Mouse (Mus musculus): ENCODE results near the gene Asap3. TPM values are rescaled to one million over a fixed set of nuclear protein-coding genes. Genes with fewer than 3 reads are reported as not detected.
A peak's percentile ranks its signal among the peaks of the same experiment; 100 is the strongest.

Asap3 gene
- polyA plus RNA-seq, 1 experiment from 2014 or later, result 3.2 TPM

DNA sequence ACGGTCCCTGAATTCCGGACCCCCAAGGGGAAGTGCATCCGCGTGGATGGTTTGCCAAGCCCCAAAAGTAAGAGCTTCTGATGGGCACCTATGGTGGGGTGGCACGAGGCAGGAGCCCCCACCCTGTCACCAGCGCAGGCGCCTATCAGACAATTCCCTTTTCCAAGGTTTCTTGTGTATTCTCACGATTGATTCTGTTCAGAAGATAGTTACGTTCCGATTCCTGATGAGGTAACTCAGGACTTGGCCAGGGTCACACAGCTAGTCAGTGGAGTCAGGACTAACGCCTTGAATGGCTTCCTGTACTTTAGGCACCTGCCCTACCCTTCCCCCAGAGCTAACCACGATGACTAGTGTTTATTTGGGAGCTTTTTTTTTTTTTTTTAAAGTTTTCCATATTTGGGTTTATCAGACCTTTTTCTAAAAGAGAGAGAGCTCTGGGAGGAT is 27.7 kb upstream of the Asap3 start:
- Histone ChIP-seq H3K36me3 (ENCODE audit: control insufficient read depth, insufficient read depth, low read length) (no peaks in the 10 kb centered on the region), H3K27ac (replicated peaks; ENCODE audit: low read depth, low read length) (no peak overlapping the region), H3K9me3 (ENCODE audit: control insufficient read depth, low read length) (no peaks in the 10 kb centered on the region), H3K4me1 (ENCODE audit: control insufficient read depth, insufficient read depth, low read length) (peaks cover 16% of the 10 kb centered on the region), H3K27me3 (ENCODE audit: control insufficient read depth, insufficient read depth, low read length) (peaks cover 2% of the 10 kb centered on the region; the same call in 1 of the 2 replicates), H3K4me2 (ENCODE audit: low read depth, severe bottlenecking) (no peak overlapping the region), H3K4me3 (ENCODE audit: low read depth, low read length) (no peak overlapping the region), H3K9ac (ENCODE audit: low read length) (no peak overlapping the region)
- ATAC-seq (ENCODE audit: insufficient number of reproducible peaks, low FRiP score, low TSS enrichment, low read depth) (no peak), DNase-seq (ENCODE audit: low spot score) (no peak)
- WGBS, result 90% methylated on average over 12 of the region's 12 CpGs

DNA sequence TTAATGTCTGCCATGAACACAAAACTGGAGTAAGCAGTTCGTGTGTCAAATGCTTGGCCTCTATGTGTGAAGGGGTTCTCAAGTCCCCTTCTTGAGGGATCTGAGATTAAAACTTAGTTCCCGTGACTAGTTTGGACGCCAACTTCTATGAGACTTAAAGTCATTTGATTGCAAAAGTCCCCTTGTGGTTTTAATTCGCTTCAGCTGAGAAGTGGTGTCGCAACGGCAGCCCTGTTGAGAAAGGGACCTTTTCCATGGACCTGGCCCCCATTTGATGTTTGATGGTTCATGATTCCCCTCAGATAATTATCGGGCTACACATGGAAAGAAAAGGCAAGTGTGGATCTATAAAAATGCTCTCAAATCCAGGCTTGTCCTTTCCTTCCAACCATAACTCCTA is 26.7 kb upstream of the Asap3 start:
- DNase-seq (ENCODE audit: low spot score), result no peak
- H3K9ac ChIP-seq (ENCODE audit: low read length), result no peak overlapping the region
- peaks cover 12% of the 10 kb centered on the region for H3K4me1 ChIP-seq (ENCODE audit: control insufficient read depth, insufficient read depth, low read length)
- no peaks in the 10 kb centered on the region for H3K9me3 ChIP-seq (ENCODE audit: control insufficient read depth, low read length)
- no peaks in the 10 kb centered on the region for H3K36me3 ChIP-seq (ENCODE audit: control insufficient read depth, insufficient read depth, low read length)
- H3K4me3 ChIP-seq (ENCODE audit: low read depth, low read length), result no peak overlapping the region
- H3K27me3 ChIP-seq (ENCODE audit: control insufficient read depth, insufficient read depth, low read length), result peaks cover 2% of the 10 kb centered on the region; the same call in 1 of the 2 replicates
- no peak for ATAC-seq (ENCODE audit: insufficient number of reproducible peaks, low FRiP score, low TSS enrichment, low read depth)
- 87% methylated on average over 7 of the region's 7 CpGs for WGBS
- H3K27ac ChIP-seq (replicated peaks; ENCODE audit: low read depth, low read length), result no peak overlapping the region
- H3K4me2 ChIP-seq (ENCODE audit: low read depth, severe bottlenecking), result no peak overlapping the region; the same call in 1 of the 2 replicates

DNA sequence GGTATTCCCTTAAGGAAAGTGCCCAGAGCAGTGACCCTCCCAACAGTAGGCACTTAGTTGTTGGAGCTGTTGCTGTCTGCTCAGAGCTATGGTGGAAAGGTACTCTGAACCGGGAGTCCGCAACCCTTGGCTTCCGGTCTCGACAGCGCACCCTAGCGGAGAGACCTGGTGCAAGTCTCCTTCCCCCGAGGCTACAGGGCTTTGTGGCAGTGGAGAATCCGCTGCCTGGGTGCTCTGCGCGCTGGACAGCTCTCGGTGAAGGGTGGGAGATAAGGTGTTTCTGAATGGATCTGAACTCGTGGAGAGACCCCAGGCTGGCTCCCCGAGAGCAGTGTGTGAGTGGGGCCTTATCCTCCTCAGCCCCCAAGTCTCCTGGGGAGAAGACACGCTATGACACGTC is 26.2 kb upstream of the Asap3 start:
- H3K27ac ChIP-seq (replicated peaks; ENCODE audit: low read depth, low read length), result no peak overlapping the region
- H3K4me3 ChIP-seq (ENCODE audit: low read depth, low read length), result peak overlapping the region; percentile 22
- H3K4me2 ChIP-seq (ENCODE audit: low read depth, severe bottlenecking), result peak overlapping the region; percentile 35; the same call in 1 of the 2 replicates
- peaks cover 12% of the 10 kb centered on the region for H3K4me1 ChIP-seq (ENCODE audit: control insufficient read depth, insufficient read depth, low read length)
- no peaks in the 10 kb centered on the region for H3K36me3 ChIP-seq (ENCODE audit: control insufficient read depth, insufficient read depth, low read length)
- H3K27me3 ChIP-seq (ENCODE audit: control insufficient read depth, insufficient read depth, low read length), result peaks cover 2% of the 10 kb centered on the region; the same call in 1 of the 2 replicates
- WGBS, result 3% methylated on average over 15 of the region's 15 CpGs
- ATAC-seq (ENCODE audit: insufficient number of reproducible peaks, low FRiP score, low TSS enrichment, low read depth), result 0 out of 2 replicates have a peak, but pooled peaks have one; percentile 12
- peak overlapping the region; percentile 24; the same call in 1 of the 2 replicates for H3K9ac ChIP-seq (ENCODE audit: low read length)
- peak; percentile 96 for DNase-seq (ENCODE audit: low spot score)
- H3K9me3 ChIP-seq (ENCODE audit: control insufficient read depth, low read length), result no peaks in the 10 kb centered on the region

DNA sequence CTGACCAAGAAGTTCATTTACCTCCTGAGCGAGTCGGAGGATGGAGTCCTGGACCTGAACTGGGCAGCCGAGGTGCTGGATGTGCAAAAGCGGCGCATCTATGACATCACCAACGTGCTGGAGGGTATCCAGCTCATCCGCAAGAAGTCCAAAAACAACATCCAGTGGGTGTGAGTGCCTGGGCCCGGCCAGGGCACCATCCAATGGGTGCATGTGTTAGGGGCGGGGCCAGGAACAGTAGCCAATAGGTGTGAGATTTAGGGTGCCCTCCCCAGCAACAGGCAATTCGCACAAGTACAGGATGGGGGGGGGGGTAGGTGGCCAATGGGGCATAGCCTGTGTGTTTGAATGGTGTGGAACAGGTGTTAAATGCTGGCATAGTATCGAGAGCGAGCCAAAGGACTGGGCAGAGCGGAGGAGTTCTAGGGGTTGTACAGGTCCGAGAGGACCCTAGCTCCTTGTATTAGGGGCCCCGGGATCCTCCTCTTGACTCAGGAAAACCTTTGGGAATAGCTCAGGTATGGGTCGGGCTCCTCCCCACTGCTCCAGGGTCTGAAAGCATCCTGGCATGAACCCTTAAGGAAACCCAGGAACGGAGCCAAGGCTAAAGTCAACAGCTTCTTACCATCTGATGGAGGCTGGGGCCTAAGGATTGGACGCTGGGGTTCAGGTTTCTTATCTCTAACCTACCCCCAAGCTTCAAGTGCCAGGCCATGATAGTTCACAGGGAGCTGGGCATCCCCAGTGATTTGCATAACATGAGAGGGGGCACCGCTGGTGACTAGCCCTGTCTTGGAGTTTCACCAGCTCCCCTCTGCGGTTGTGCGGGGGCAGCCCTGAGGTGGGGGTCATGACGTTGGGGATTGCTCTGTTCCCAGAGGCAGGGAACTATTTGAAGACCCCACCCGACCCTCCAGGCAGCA is 25.5 kb upstream of the Asap3 start:
- no peak overlapping the region for H3K27ac ChIP-seq (replicated peaks; ENCODE audit: low read depth, low read length)

DNA sequence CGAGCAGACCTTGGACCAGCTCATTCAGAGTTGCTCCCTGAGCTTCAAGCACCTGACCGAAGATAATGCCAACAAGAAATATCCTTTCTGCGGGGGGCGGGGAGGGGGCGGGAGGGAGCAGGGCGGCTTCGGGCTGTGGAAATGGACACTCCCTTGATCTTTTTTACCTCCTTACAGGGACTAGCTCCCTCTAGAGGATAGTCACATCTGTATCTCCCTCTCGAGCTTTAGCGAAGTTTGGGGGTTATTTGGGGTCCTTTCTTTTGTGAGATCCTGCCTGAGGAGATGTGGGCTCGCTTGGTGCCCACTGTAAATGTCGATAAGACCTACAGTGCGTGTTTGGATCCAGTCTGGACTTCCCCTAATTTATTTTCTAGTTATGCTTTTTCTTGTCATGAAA is 24.8 kb upstream of the Asap3 start:
- Histone ChIP-seq H3K27me3 (ENCODE audit: control insufficient read depth, insufficient read depth, low read length) (peaks cover 2% of the 10 kb centered on the region; the same call in 1 of the 2 replicates), H3K27ac (replicated peaks; ENCODE audit: low read depth, low read length) (no peak overlapping the region), H3K4me2 (ENCODE audit: low read depth, severe bottlenecking) (0 out of 2 replicates have a peak overlapping the region, but pooled peaks have one; percentile 4), H3K9ac (ENCODE audit: low read length) (no peak overlapping the region), H3K4me3 (ENCODE audit: low read depth, low read length) (no peak overlapping the region), H3K36me3 (ENCODE audit: control insufficient read depth, insufficient read depth, low read length) (0 out of 2 replicates have a peak, but pooled peaks cover 2% of the 10 kb centered on the region), H3K4me1 (ENCODE audit: control insufficient read depth, insufficient read depth, low read length) (peaks cover 4% of the 10 kb centered on the region; the same call in 1 of the 2 replicates), H3K9me3 (ENCODE audit: control insufficient read depth, low read length) (no peaks in the 10 kb centered on the region)
- ATAC-seq (ENCODE audit: insufficient number of reproducible peaks, low FRiP score, low TSS enrichment, low read depth) (no peak), DNase-seq (ENCODE audit: low spot score) (no peak)
- WGBS, result 27% methylated on average over 12 of the region's 12 CpGs

More for the DNA sequence above, 25.5 kb upstream of the Asap3 start:
- WGBS, result 13% methylated on average over 23 of the region's 23 CpGs
- no peaks in the 10 kb centered on the region for H3K9me3 ChIP-seq (ENCODE audit: control insufficient read depth, low read length)
- H3K36me3 ChIP-seq (ENCODE audit: control insufficient read depth, insufficient read depth, low read length), result 0 out of 2 replicates have a peak, but pooled peaks cover 1% of the 10 kb centered on the region
- H3K4me2 ChIP-seq (ENCODE audit: low read depth, severe bottlenecking), result peak overlapping the region; percentile 35; the same call in 1 of the 2 replicates
- peaks cover 8% of the 10 kb centered on the region for H3K4me1 ChIP-seq (ENCODE audit: control insufficient read depth, insufficient read depth, low read length)
- peak overlapping the region; percentile 24; the same call in 1 of the 2 replicates for H3K9ac ChIP-seq (ENCODE audit: low read length)
- peak overlapping the region; percentile 22 for H3K4me3 ChIP-seq (ENCODE audit: low read depth, low read length)
- DNase-seq (ENCODE audit: low spot score) (peak; percentile 65), ATAC-seq (ENCODE audit: insufficient number of reproducible peaks, low FRiP score, low TSS enrichment, low read depth) (peak; percentile 53)
- peaks cover 2% of the 10 kb centered on the region; the same call in 1 of the 2 replicates for H3K27me3 ChIP-seq (ENCODE audit: control insufficient read depth, insufficient read depth, low read length)

DNA sequence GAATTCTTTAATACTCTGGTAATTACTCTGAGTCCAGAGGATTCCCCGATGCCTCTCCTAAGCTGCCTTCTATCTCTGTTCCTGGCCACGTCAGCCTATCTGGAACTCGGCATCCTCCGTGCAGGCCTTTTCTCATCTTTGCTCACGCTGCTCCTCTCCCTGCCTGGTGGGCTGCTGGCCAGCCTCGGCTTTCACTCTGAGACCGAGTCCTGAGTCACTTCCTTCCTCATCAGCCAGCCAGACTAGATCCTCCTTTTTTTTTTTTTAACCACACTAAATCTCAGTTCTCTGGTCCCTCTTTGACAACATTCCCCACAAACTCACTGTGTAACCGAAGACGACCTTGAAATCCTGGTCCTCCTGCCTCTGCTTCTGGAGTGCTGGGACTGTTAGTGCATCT is 20.8 kb upstream of the Asap3 start:
- Histone ChIP-seq H3K9ac (ENCODE audit: low read length) (no peak overlapping the region), H3K36me3 (ENCODE audit: control insufficient read depth, insufficient read depth, low read length) (0 out of 2 replicates have a peak, but pooled peaks cover 2% of the 10 kb centered on the region), H3K4me3 (ENCODE audit: low read depth, low read length) (no peak overlapping the region), H3K4me2 (ENCODE audit: low read depth, severe bottlenecking) (no peak overlapping the region), H3K27me3 (ENCODE audit: control insufficient read depth, insufficient read depth, low read length) (peaks cover 2% of the 10 kb centered on the region; the same call in 1 of the 2 replicates), H3K9me3 (ENCODE audit: control insufficient read depth, low read length) (no peaks in the 10 kb centered on the region), H3K4me1 (ENCODE audit: control insufficient read depth, insufficient read depth, low read length) (no peaks in the 10 kb centered on the region), H3K27ac (replicated peaks; ENCODE audit: low read depth, low read length) (no peak overlapping the region)
- no peak for DNase-seq (ENCODE audit: low spot score)
- 80% methylated on average over 9 of the region's 9 CpGs for WGBS
- ATAC-seq (ENCODE audit: insufficient number of reproducible peaks, low FRiP score, low TSS enrichment, low read depth), result no peak

DNA sequence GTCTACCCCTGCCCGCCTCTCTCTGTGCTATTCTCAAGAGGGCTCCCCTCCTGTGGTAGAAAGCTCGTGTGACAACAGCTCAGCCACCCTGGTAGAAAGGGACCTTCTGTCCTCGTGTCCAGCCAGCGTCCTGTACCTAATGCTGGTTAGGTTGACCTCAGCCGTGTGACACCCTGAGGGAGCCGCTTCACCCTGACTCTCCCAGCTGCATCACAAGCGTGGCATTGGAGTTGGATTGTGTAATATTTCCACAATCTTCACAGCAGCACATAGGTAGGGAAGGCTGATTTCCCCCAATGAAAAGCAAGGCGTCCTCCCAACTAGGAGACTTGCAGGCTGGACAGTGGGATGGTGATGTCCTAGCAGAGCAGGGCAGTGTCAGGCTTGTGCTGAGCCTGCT is 19.9 kb upstream of the Asap3 start:
- WGBS, result 81% methylated on average over 8 of the region's 8 CpGs
- H3K36me3 ChIP-seq (ENCODE audit: control insufficient read depth, insufficient read depth, low read length), result peaks cover 4% of the 10 kb centered on the region; the same call in 1 of the 2 replicates

DNA sequence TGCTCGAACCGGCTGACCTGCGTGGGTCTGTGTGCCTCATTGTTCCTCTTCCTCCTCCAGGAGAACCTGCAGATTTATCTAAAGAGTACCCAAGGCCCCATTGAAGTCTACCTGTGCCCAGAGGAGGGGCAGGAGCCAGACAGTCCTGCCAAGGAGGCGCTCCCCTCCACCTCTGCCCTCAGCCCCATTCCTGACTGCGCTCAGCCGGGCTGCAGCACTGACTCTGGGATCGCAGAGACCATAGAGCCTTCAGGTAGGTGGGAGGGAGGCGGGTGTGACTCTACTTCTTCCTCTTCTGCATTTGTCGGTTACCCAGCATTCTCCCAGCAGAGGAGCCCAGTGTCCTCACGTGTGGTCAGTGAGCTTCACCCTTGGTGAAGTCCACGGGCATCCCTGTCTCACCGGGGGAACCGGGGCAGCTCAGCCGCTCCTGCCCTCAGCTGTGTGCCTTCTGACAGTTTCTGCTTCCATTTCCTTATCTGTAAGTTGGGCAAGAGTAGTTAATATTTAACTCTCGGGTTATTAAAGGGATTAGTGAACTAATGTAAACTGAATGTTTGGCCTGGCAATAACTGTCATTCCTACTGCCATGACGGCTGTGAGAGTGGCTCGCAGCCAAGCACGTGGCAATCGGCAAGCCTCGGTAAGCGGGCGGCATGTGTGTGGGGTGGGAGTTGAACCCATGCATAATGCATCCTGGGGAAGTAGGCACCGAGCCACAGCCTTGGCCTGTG is 19.3 kb upstream of the Asap3 start:
- H3K9me3 ChIP-seq (ENCODE audit: control insufficient read depth, low read length), result no peaks in the 10 kb centered on the region
- H3K9ac ChIP-seq (ENCODE audit: low read length), result no peak overlapping the region
- WGBS, result 90% methylated on average over 23 of the region's 23 CpGs
- DNase-seq (ENCODE audit: low spot score), result no peak
- no peak overlapping the region for H3K4me3 ChIP-seq (ENCODE audit: low read depth, low read length)
- H3K27me3 ChIP-seq (ENCODE audit: control insufficient read depth, insufficient read depth, low read length), result no peaks in the 10 kb centered on the region
- H3K4me2 ChIP-seq (ENCODE audit: low read depth, severe bottlenecking), result no peak overlapping the region
- H3K27ac ChIP-seq (replicated peaks; ENCODE audit: low read depth, low read length), result no peak overlapping the region
- no peak for ATAC-seq (ENCODE audit: insufficient number of reproducible peaks, low FRiP score, low TSS enrichment, low read depth)
- peaks cover 6% of the 10 kb centered on the region; the same call in 1 of the 2 replicates for H3K36me3 ChIP-seq (ENCODE audit: control insufficient read depth, insufficient read depth, low read length)
- no peaks in the 10 kb centered on the region for H3K4me1 ChIP-seq (ENCODE audit: control insufficient read depth, insufficient read depth, low read length)

More for the DNA sequence above, 19.9 kb upstream of the Asap3 start:
- H3K9ac ChIP-seq (ENCODE audit: low read length), result no peak overlapping the region
- ATAC-seq (ENCODE audit: insufficient number of reproducible peaks, low FRiP score, low TSS enrichment, low read depth) (no peak), DNase-seq (ENCODE audit: low spot score) (no peak)
- H3K4me1 ChIP-seq (ENCODE audit: control insufficient read depth, insufficient read depth, low read length), result no peaks in the 10 kb centered on the region
- H3K27ac ChIP-seq (replicated peaks; ENCODE audit: low read depth, low read length), result no peak overlapping the region
- no peaks in the 10 kb centered on the region for H3K9me3 ChIP-seq (ENCODE audit: control insufficient read depth, low read length)
- H3K4me3 ChIP-seq (ENCODE audit: low read depth, low read length), result no peak overlapping the region
- H3K4me2 ChIP-seq (ENCODE audit: low read depth, severe bottlenecking), result no peak overlapping the region
- no peaks in the 10 kb centered on the region for H3K27me3 ChIP-seq (ENCODE audit: control insufficient read depth, insufficient read depth, low read length)

Measured in limb, embryonic 11.5 days (tissue).